Mouse (Mus musculus) kidney, adult 2 months (tissue): ENCODE measurements at regions not wholly inside any gene's neighbourhood (a gene's known extent, or its start where the extent isn't known, plus 50 kb on each side); places are given as distances from the start of the nearest gene placed in this dataset.

ENCODE experiments used
- CTCF ChIP-seq: fragments of 200-500 bp; conservative IDR thresholded peaks from 2 replicates; pipeline ENCODE4 v1.5.1; 2011; ENCODE audit warnings: low read depth, mild to moderate bottlenecking, control low read depth, low read length, moderate library complexity, mixed read lengths; ENCODE audit not compliant: insufficient read depth, insufficient read length
- POLR2A ChIP-seq: fragments of 200-500 bp; IDR thresholded peaks from one replicate; pipeline ENCODE4 v1.6.1; 2011; ENCODE audit warnings: low read depth, low read length, control low read depth

GRCm38 (mm10) chr10:103829079-103829478 lies 313.7 kb upstream of the Gm21293 start:
- TF ChIP-seq POLR2A (no peak), CTCF (no peak)
